Mouse (Mus musculus) spleen, adult 2 months (tissue): ENCODE results near the gene Zc2hc1c. TPM values are rescaled to one million over a fixed set of nuclear protein-coding genes. Genes with fewer than 3 reads are reported as not detected.

ENCODE experiments used
- DNase-seq, 2 experiments: peaks; one replicate each; pipeline versions ENCODE4 v3.0.0 to v3.0.0-alpha.2; 2012 to 2021; ENCODE audit warnings: low spot score in 2 of 2, low read depth in 1 of 2
- H3K27ac ChIP-seq: fragments of 200-500 bp; 2 replicates; pipeline ENCODE4 v1.5.1; 2012; ENCODE audit warnings: low read length, inconsistent platforms; ENCODE audit not compliant: insufficient read depth
- H3K27me3 ChIP-seq: fragments of 200-500 bp; 2 replicates; pipeline ENCODE4 v1.6.1; 2012; ENCODE audit warnings: mild to moderate bottlenecking, moderate library complexity, low read length, inconsistent platforms; ENCODE audit not compliant: control insufficient read depth, insufficient read depth
- H3K36me3 ChIP-seq: fragments of 200-500 bp; 2 replicates; pipeline ENCODE4 v1.6.1; 2012; ENCODE audit warnings: mild to moderate bottlenecking, low read length, inconsistent platforms; ENCODE audit not compliant: control insufficient read depth, insufficient read depth
- H3K4me1 ChIP-seq: fragments of 200-500 bp; 2 replicates; pipeline ENCODE4 v1.6.1; 2011; ENCODE audit warnings: inconsistent platforms; ENCODE audit not compliant: control insufficient read depth, insufficient read depth, insufficient read length
- H3K4me3 ChIP-seq: fragments of 200-500 bp; 2 replicates; pipeline ENCODE4 v1.5.1; 2011; ENCODE audit warnings: mild to moderate bottlenecking, inconsistent platforms; ENCODE audit not compliant: insufficient read depth, insufficient read length; ENCODE audit errors: extremely low read depth
- CTCF ChIP-seq: fragments of 200-500 bp; IDR thresholded peaks from 2 replicates; pipeline ENCODE4 v1.5.1; 2011; ENCODE audit warnings: mild to moderate bottlenecking, inconsistent platforms; ENCODE audit not compliant: insufficient read depth, insufficient read length, insufficient replicate concordance; ENCODE audit errors: extremely low read depth
- POLR2A ChIP-seq: fragments of 200-500 bp; IDR thresholded peaks from 2 replicates; pipeline ENCODE4 v1.6.1; 2011; ENCODE audit warnings: low read depth, low read length, inconsistent platforms
- WGBS: fragments of 180-500 bp; shearing (Covaris S2); methylation state at CpG from one replicate; pipeline ENCODE4 v1.1.7; 2018; 5-methylcytosine and 5-hydroxymethylcytosine counted together
- polyA plus RNA-seq: library from polyadenylated mRNA; depleted of rRNA; stranded (reverse); fragments of >200 nt; gene quantifications from 2 replicates; pipeline ENCODE4 v1.2.3, GENCODE M21; 2012

Zc2hc1c gene
- polyA plus RNA-seq, 1 experiment = 0.28 TPM

GRCm38 (mm10) chr12:85264531-85264930 is 23.9 kb upstream of the Zc2hc1c start:
- DNase-seq = no peak
- no peak overlapping the region for H3K4me3 ChIP-seq
- H3K27me3 ChIP-seq = no peaks in the 10 kb centered on the region
- H3K36me3 ChIP-seq = no peaks in the 10 kb centered on the region
- 90% methylated on average over 8 of the region's 8 CpGs for WGBS
- TF ChIP-seq POLR2A (no peak), CTCF (no peak)
- no peak overlapping the region for H3K27ac ChIP-seq
- no peaks in the 10 kb centered on the region for H3K4me1 ChIP-seq

GRCm38 (mm10) chr12:85264940-85265339 is 23.5 kb upstream of the Zc2hc1c start:
- TF ChIP-seq POLR2A (no peak), CTCF (no peak)
- H3K4me3 ChIP-seq = no peak overlapping the region

GRCm38 (mm10) chr12:85266248-85266647 is 22.1 kb upstream of the Zc2hc1c start:
- Histone ChIP-seq H3K4me1 (no peaks in the 10 kb centered on the region), H3K4me3 (no peak overlapping the region), H3K36me3 (no peaks in the 10 kb centered on the region), H3K27me3 (no peaks in the 10 kb centered on the region), H3K27ac (no peak overlapping the region)
- DNase-seq = no peak
- WGBS = 89% methylated on average over 3 of the region's 3 CpGs
- TF ChIP-seq CTCF (no peak), POLR2A (no peak)

More at GRCm38 (mm10) chr12:85264940-85265339, 23.5 kb upstream of the Zc2hc1c start:
- WGBS = 87% methylated on average over 7 of the region's 7 CpGs
- no peak overlapping the region for H3K27ac ChIP-seq
- no peak for DNase-seq
- no peaks in the 10 kb centered on the region for H3K36me3 ChIP-seq
- H3K4me1 ChIP-seq = no peaks in the 10 kb centered on the region
- H3K27me3 ChIP-seq = no peaks in the 10 kb centered on the region

- H3K4me3 ChIP-seq = peak overlapping the region; percentile 99; the same call in 1 of the 2 replicates
Observed at GRCm38 (mm10) chr12:85269821-85270220, 18.6 kb upstream of the Zc2hc1c start.

GRCm38 (mm10) chr12:85270319-85270718 is 18.1 kb upstream of the Zc2hc1c start, which contains the start of gene Mlh3:
Gene Mlh3 (minus strand): TSS chr12:85270599.
- TF ChIP-seq CTCF = peak; percentile 28; the same call in 1 of the 2 replicates
- TF ChIP-seq POLR2A = peak; percentile 16; the same call in 1 of the 2 replicates
- peak; percentile 64 to 86 for DNase-seq
- H3K27ac ChIP-seq = peak within 1 kb of the TSS; percentile 84
- H3K36me3 ChIP-seq = no peaks in the 10 kb centered on the region; the same call in 1 of the 2 replicates
- H3K27me3 ChIP-seq = no peaks in the 10 kb centered on the region
- WGBS = under 1% methylated on average over 35 of the region's 35 CpGs
- H3K4me1 ChIP-seq = no peaks in the 10 kb centered on the region
- H3K4me3 ChIP-seq = peak within 1 kb of the TSS; percentile 99

More at GRCm38 (mm10) chr12:85269821-85270220, 18.6 kb upstream of the Zc2hc1c start:
- DNase-seq = no peak
- Histone ChIP-seq H3K4me1 (no peaks in the 10 kb centered on the region), H3K36me3 (no peaks in the 10 kb centered on the region; the same call in 1 of the 2 replicates), H3K27me3 (no peaks in the 10 kb centered on the region), H3K27ac (no peak overlapping the region)
- TF ChIP-seq POLR2A (no peak), CTCF (no peak)
- 58% methylated on average over 3 of the region's 3 CpGs for WGBS

- TF ChIP-seq CTCF (no peak), POLR2A (no peak)
- 65% methylated on average over 7 of the region's 7 CpGs for WGBS
- Histone ChIP-seq H3K27ac (no peak overlapping the region), H3K4me1 (no peaks in the 10 kb centered on the region), H3K27me3 (no peaks in the 10 kb centered on the region), H3K4me3 (no peak overlapping the region), H3K36me3 (no peaks in the 10 kb centered on the region; the same call in 1 of the 2 replicates)
- no peak for DNase-seq
Observed at GRCm38 (mm10) chr12:85271132-85271842, 17.1 kb upstream of the Zc2hc1c start.

GRCm38 (mm10) chr12:85271843-85272206 is 16.6 kb upstream of the Zc2hc1c start:
- H3K4me1 ChIP-seq = no peaks in the 10 kb centered on the region
- H3K27ac ChIP-seq = no peak overlapping the region
- WGBS = 86% methylated on average over 4 of the region's 4 CpGs
- TF ChIP-seq CTCF = no peak
- no peak for TF ChIP-seq POLR2A
- no peaks in the 10 kb centered on the region for H3K27me3 ChIP-seq
- no peak overlapping the region for H3K4me3 ChIP-seq
- H3K36me3 ChIP-seq = no peaks in the 10 kb centered on the region; the same call in 1 of the 2 replicates
- no peak for DNase-seq
